Mouse (Mus musculus): ENCODE results near the gene Ifngr2. TPM values are rescaled to one million over a fixed set of nuclear protein-coding genes. Genes with fewer than 3 reads are reported as not detected.

Ifngr2 gene
- total RNA-seq, 2 experiments from 2014 or later, result 153 to 157 TPM

DNA sequence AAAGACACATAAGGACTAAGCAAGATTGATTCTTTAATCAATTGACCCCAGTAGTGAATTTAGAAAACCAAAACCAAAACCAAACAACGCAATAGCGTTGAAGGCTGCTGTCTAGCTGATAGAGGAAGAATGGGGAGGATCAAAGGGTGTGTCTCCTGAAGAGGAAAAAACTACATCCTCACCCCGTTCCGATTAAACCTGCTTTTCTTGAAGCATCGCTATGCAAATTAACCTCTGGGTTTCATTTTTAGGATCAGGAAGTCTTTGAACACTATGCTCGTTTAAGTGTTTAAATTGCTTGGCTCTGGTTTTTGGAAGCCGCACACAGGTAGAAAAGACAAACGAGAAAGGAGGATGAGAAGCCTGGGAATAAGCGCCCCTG is 49.5 kb downstream of the Ifngr2 start:
- no peak for DNase-seq (ENCODE audit: low spot score)
- intact Hi-C loops (cut with DNase I), result loop anchor here (5.0 kb wide), 1 partner anchor 91 kb away; the partner anchor contains the start of gene Donson

DNA sequence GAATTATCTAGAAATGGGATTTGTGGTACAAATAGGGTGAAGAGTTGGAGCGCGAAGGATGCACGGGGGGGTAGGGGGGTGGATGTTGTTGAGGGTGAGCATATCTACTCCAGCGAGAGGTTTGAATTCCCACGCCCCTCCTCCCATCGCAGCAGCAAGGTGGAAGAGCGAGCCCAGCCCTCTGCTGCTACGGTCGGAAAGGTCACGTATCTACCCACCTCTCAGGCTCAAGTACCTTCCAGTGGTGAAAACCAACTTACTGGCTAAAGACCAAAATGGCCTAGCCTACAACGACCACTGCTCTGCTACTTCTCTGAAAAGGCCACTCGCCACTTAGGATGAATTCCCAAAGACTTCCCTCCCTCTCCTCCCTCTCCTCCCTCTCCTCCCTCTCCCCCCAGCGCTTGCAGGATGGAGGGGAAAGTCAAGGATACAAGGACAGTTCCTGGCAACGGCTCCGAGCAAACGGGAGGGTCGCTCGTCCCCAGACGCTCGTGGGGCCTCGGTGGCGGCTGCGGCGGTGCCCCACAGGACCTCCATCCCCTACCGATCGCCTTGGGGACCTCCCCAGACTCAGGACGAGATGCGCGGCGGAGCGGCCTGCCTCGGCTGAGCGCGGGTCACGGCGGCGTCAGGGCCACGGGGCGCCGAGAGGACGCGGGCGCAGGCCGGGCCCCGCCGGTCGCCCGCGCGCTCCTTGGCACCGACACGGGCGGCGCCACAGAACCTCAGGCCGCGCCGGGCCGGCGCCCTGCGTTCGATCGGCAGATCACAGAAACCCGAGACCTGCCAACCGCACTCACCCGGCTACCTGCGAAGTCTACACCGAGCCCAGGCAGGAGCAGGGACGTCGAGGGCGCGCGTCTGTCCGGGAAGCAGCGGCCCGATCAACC is 50.2 kb downstream of the Ifngr2 start:
- no peak for DNase-seq (ENCODE audit: low spot score)
- intact Hi-C loops (cut with DNase I), result loop anchor here (5.0 kb wide), 1 partner anchor 90 kb away; the partner anchor contains the start of gene Donson

DNA sequence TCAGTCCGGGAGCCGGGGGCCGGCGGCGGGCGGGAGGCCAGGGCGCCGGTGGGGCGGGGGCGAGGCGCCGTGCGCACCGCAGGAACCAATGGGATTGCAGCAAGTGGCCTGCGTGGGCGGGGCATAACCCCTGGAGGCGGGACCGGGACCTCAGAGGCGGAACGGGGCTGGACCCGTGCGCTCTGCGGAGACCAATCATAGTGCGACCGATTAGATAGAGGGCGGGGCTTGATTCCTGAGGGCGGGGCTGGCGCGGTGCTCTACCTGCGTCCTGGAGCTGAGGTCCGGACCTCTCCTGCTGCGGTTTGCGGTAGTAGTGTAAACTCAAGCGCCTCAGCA is 50.8 kb downstream of the Ifngr2 start, which contains the start of gene Tmem50b:
Gene Tmem50b (minus strand): TSS at position 129 of the 339 bp plus-strand sequence.
- DNase-seq (ENCODE audit: low spot score), result peak; percentile 97
- intact Hi-C loops (cut with DNase I), result loop anchor here (5.0 kb wide), 1 partner anchor 90 kb away; the partner anchor contains the start of gene Donson

DNA sequence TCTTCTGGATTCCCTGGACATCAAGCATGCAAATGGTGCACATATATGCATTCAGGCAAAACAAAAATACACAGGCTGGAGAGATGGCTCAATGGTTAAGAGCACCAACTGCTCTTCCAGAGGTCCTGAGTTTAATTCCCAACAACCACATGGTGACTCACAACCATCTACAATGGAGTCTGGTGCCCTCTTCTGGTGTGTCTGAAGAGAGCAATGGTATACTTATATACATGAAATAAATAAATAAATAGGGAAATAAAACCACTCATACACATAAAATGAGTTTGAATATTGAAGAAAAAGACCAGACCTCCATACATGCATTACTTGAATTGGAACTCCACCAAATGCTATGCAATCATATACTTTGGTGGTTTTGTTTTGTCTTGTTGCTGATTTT is 52.4 kb downstream of the Ifngr2 start:
- no peak for DNase-seq (ENCODE audit: low spot score)
- intact Hi-C loops (cut with DNase I), result loop anchor here (5.0 kb wide), 1 partner anchor 88 kb away; the partner anchor contains the start of gene Donson

DNA sequence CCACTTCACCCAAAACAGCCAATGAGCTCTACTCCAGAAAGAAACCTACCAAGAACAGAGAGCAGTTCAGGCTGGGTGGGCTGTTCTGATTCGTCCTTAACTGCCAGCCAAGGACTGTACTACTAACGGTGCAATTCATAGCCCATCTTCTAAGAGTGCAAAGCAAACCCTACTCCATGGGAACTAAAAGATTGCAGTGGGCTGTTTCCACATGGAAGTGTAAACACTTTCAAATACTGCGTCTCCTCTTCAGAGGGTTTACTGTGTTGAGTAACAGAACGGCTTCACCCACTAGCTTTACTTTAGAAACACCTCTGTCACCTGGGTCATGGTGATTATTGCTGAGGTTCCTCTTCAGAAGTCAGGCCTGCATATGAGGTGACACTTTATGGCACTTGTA is 54.2 kb downstream of the Ifngr2 start:
- DNase-seq (ENCODE audit: low spot score), result no peak
- intact Hi-C loops (cut with DNase I), result no loop called here

DNA sequence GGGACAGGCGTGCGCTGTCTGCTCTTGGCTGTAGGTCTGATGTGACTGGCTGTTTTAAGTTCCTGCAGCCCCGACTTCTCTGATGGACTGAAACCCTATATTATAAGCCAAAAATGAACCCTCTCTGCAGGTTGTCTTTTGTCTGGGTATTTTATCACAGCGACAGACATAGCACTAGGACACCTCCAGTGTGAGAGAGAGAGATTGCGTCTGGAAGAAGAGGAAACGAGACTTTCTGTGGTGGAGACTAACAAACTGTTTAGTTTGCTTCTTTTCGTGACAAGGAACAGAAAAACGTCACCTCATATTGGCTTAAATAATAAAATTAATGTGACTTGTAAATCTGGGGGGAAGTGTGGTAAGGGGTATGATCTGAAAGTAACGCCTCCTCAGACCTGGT is 54.8 kb downstream of the Ifngr2 start:
- intact Hi-C loops (cut with DNase I), result no loop called here
- DNase-seq (ENCODE audit: low spot score), result no peak

DNA sequence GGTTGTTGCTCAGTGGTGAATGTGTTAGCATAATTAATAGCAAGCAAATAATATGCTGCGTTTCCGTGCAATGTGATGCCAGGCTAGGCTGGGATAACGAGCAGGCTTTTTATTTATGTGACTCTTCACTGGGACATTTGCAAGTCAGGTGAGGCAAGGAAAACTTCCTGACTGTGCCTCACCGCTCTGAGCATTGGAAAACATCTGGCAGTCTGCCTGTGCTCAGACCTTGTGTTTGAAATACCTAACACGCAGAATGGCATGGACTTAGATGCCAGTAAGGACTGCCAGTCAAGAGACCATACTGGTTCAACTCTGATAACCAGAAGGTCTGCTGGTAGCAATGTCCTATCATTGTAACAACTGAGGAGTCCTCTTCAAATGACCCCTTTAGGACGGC is 58.3 kb downstream of the Ifngr2 start:
- intact Hi-C loops (cut with DNase I), result no loop called here
- DNase-seq (ENCODE audit: low spot score), result no peak

DNA sequence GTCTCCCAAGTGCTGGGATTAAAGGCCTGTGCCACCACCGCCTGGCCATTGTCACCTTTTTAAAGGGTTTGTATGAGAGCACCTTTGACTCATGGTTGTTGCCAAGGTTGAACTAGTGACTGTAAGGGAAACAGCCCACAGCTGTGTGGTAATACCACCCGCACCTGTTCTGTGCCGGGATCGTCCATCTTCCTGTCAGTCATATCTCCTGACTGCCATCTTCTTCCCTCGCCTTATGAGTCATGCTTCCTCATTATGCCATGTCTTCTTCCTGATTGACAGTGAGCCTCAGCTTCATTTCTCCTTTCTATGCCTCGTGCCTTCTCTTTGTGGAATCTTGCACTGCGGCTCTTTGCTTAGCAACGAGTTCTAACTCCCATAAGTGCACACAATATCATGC is 60.1 kb downstream of the Ifngr2 start:
- intact Hi-C loops (cut with DNase I), result no loop called here
- DNase-seq (ENCODE audit: low spot score), result no peak

DNA sequence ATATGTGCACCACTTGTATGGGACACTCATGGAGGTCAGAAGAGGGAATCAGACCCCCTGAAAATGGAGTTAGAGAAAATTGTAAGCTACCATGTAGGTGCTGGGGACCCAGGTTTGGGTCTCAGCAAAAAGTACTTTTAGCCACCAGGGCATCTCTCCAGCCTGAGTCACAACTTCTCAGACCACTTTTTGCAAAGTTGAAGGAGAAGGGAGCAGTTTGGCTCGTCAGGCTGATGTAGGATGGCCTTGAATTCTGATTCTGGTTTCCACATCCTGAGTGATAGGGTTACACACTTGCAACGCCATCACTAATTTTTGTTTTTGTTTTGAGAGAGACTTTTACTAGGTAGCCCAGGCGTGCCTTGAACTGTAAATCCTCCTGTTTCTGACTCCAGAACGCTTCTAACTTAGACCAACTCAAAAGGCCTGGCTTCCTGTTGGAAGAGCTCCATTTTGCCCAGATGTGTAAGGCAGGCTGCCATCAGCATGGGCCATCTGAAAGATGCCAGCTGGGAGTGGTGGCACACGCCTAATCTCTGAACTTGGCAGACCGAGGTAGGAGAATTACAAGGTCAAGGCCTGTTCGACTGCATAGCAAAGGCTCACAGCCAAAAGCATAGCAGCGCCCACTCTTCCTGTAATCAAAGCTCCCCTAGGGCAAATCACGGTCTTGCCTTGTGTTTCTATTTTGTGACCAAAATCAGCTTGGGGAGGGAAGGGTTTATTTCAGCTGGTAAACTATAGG is 62.8 kb downstream of the Ifngr2 start:
- intact Hi-C loops (cut with DNase I), result no loop called here
- peak; percentile 24 for DNase-seq (ENCODE audit: low spot score)

DNA sequence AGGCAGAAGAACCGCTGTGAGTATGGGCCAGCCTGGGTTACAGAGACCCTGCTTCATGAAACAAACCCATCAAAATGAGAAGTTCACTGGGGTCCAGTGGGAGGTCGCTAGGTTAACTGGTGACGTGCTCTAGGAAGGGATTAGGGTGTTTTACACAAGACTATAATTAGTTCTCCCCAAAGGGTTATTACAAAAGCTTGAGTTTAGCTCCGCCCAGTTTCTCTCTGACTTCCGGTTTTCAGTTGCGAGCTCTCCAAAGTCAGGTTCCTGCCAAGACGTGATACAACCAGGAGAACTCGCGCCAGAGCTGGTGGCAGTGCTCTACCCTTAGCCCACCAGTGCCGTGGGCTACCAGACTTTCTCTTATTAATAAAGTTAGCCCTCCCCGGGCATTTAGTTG is 64.4 kb downstream of the Ifngr2 start:
- DNase-seq (ENCODE audit: low spot score), result no peak
- intact Hi-C loops (cut with DNase I), result no loop called here

DNA sequence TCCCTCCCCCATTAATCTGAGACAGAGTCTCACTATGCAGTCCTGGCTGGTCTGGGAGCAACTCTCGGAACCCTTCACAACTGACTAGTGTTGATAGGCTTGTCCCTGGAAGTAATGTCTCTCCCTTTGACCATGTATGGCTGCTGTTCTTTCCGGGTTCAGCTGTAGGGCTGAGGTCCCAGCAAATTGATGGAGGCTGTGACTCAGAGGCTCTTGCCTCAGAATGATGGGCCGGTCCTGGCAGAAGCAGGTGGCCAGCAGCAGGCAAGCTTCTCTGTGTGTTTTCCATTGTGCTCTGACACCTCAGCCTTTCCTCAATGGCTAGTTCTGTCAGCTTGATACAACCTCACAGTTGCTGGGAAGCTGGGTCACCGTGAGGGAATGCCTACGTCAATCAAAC is 65.7 kb downstream of the Ifngr2 start:
- intact Hi-C loops (cut with DNase I), result no loop called here
- DNase-seq (ENCODE audit: low spot score), result no peak

DNA sequence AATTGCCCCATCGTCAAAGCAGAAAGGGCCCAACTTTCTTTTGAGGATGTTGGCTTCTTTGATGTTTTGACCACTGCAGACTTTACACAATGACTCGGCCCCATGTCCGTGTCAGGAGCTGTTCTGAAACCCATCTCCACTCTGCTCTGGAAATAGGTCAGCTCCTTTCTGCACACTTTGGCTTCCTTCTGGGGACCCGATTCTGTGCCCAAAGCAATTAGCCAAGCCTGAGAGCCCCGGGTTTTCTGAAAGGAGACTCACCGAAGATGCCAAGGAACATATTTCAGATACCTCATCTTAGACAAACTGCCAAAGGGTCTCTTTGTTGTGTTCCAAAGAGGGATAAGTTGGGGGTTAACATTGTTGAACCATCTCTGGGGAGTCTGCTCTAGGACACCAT is 67.7 kb downstream of the Ifngr2 start:
- intact Hi-C loops (cut with DNase I), result no loop called here
- DNase-seq (ENCODE audit: low spot score), result no peak

Small RNAs within 50 kb of the gene (microRNA-seq; reads per million reads assigned to microRNA genes)
- not detected for gene Mir6367

Other genes with a start within 250 kb of the Ifngr2 start
- 10 to 100 TPM; 34.5 to 37.6 TPM for gene Ifnar2, start 174.3 kb upstream of the Ifngr2 start, total RNA-seq (2021)
- gene Gm21970, start 155.4 kb upstream of the Ifngr2 start, total RNA-seq (2021), result not detected
- gene Il10rb, start 140.9 kb upstream of the Ifngr2 start, total RNA-seq (2021), result 100 to 1,000 TPM in 1 of 2 experiments, 10 to 100 TPM in 1; 97.5 to 105 TPM
- gene Ifnar1, start 61.8 kb upstream of the Ifngr2 start, total RNA-seq (2021), result 10 to 100 TPM; 30.5 to 39.7 TPM
- 10 to 100 TPM; 65.5 to 74.3 TPM for gene Tmem50b, start 50.7 kb downstream of the Ifngr2 start, total RNA-seq (2021)
- gene Dnajc28, start 72.0 kb downstream of the Ifngr2 start, total RNA-seq (2021), result 10 to 100 TPM; 24.4 to 25.9 TPM
- 10 to 100 TPM; 59.0 to 70.1 TPM for gene Gart, start 99.9 kb downstream of the Ifngr2 start, total RNA-seq (2021)
- 100 to 1,000 TPM; 129 to 149 TPM for gene Son, start 100.4 kb downstream of the Ifngr2 start, total RNA-seq (2021)
- 1 to 10 TPM; 2.5 to 3.7 TPM for gene Donson, start 141.7 kb downstream of the Ifngr2 start, total RNA-seq (2021)
- 10 to 100 TPM; 22.7 to 24.7 TPM for gene Cryzl1, start 181.9 kb downstream of the Ifngr2 start, total RNA-seq (2021)
- gene Itsn1, start 182.2 kb downstream of the Ifngr2 start, total RNA-seq (2021), result 10 to 100 TPM; 40.8 to 56.7 TPM

All from heart, postnatal 25 days (tissue).